Mouse (Mus musculus) neural tube, embryonic 14.5 days (tissue): Measurements from ENCODE around the gene Gna11. TPM values are rescaled to one million over a fixed set of nuclear protein-coding genes. Genes with fewer than 3 reads are reported as not detected.

Experiments used
- microRNA-seq: library from miRNA; unstranded; fragments of <30 nt; microRNA quantifications from one replicate; pipeline ENCODE4, GENCODE M21; 2016
- polyA plus RNA-seq: library from polyadenylated mRNA; unstranded; fragments of >200 nt; fragmentation: Nextera tagmentation; extraction: Ambion mirVana; gene quantifications from 2 replicates; pipeline ENCODE4 v1.2.1, GENCODE M21; 2014

Gna11 gene
- polyA plus RNA-seq, 1 experiment from 2014 or later: 89.8 TPM

Small RNA genes lying within 50 kb of the gene (microRNA-seq; reads per million reads assigned to microRNA genes)
- not detected for gene Gm25595

Other genes starting within 250 kb of the Gna11 start
- 14.3 and 18.7 TPM in 2 replicates for gene Cactin, start 224.1 kb downstream of the Gna11 start, polyA plus RNA-seq
- 1.9 and 4.6 TPM in 2 replicates for gene Tbxa2r, start 216.5 kb downstream of the Gna11 start, polyA plus RNA-seq
- 0.05 and 0.08 TPM in 2 replicates for gene Gipc3, start 201.9 kb downstream of the Gna11 start, polyA plus RNA-seq
- gene Hmg20b, start 194.7 kb downstream of the Gna11 start, polyA plus RNA-seq: 29.9 and 38.0 TPM in 2 replicates
- gene Mfsd12, start 187.7 kb downstream of the Gna11 start, polyA plus RNA-seq: 8.4 and 8.7 TPM in 2 replicates
- 0.39 and 0.42 TPM in 2 replicates for gene 4930404N11Rik, start 179.4 kb downstream of the Gna11 start, polyA plus RNA-seq
- gene Fzr1, start 166.7 kb downstream of the Gna11 start, polyA plus RNA-seq: 114 and 125 TPM in 2 replicates
- 61.0 and 68.0 TPM in 2 replicates for gene Dohh, start 160.8 kb downstream of the Gna11 start, polyA plus RNA-seq
- 4.3 and 6.3 TPM in 2 replicates for gene Gm48551, start 160.7 kb downstream of the Gna11 start, polyA plus RNA-seq
- 2.0 and 4.4 TPM in 2 replicates for gene Gm48552, start 156.2 kb downstream of the Gna11 start, polyA plus RNA-seq
- 1.3 and 2.0 TPM in 2 replicates for gene Smim24, start 152.1 kb downstream of the Gna11 start, polyA plus RNA-seq
- gene Nfic, start 89.6 kb downstream of the Gna11 start, polyA plus RNA-seq: 21.9 and 25.0 TPM in 2 replicates
- gene Celf5, start 62.5 kb downstream of the Gna11 start, polyA plus RNA-seq: 50.6 and 64.4 TPM in 2 replicates
- 62.6 and 62.7 TPM in 2 replicates for gene Ncln, start 48.8 kb downstream of the Gna11 start, polyA plus RNA-seq
- 0.29 and 0.79 TPM in 2 replicates for gene S1pr4, start 45.1 kb downstream of the Gna11 start, polyA plus RNA-seq
- 0.40 and 1.9 TPM in 2 replicates for gene Gna15, start 21.0 kb downstream of the Gna11 start, polyA plus RNA-seq
- gene Aes, start 14.3 kb upstream of the Gna11 start, polyA plus RNA-seq: 347 and 599 TPM in 2 replicates
- 32.4 and 37.3 TPM in 2 replicates for gene Tle2, start 29.4 kb upstream of the Gna11 start, polyA plus RNA-seq
- gene Tle6, start 55.9 kb upstream of the Gna11 start, polyA plus RNA-seq: 5.0 and 6.6 TPM in 2 replicates
- gene BC025920, start 61.1 kb upstream of the Gna11 start, polyA plus RNA-seq: 1.0 and 1.9 TPM in 2 replicates
- 48.9 and 53.6 TPM in 2 replicates for gene Sirt6, start 82.6 kb upstream of the Gna11 start, polyA plus RNA-seq
- 10.1 and 16.1 TPM in 2 replicates for gene Ankrd24, start 83.3 kb upstream of the Gna11 start, polyA plus RNA-seq
- gene Gm10778, start 103.9 kb upstream of the Gna11 start, polyA plus RNA-seq: 7.4 and 8.7 TPM in 2 replicates
- gene Zfp433, start 159.6 kb upstream of the Gna11 start, polyA plus RNA-seq: 19.6 and 23.5 TPM in 2 replicates
- gene Gm3055, start 226.0 kb upstream of the Gna11 start, polyA plus RNA-seq: 22.3 and 25.0 TPM in 2 replicates